Mouse (Mus musculus) heart, postnatal 0 days (tissue): Measurements from ENCODE around the gene Sez6l.

Experiments used
- CTCF ChIP-seq: IDR thresholded peaks from 2 replicates; pipeline ENCODE4 v1.5.1; 2016; ENCODE audit warnings: antibody characterized with exemption, control low read depth, low read depth
- EP300 ChIP-seq: IDR thresholded peaks from 2 replicates; pipeline ENCODE4 v1.6.1; 2016; ENCODE audit warnings: antibody characterized with exemption, low read depth

DNA sequence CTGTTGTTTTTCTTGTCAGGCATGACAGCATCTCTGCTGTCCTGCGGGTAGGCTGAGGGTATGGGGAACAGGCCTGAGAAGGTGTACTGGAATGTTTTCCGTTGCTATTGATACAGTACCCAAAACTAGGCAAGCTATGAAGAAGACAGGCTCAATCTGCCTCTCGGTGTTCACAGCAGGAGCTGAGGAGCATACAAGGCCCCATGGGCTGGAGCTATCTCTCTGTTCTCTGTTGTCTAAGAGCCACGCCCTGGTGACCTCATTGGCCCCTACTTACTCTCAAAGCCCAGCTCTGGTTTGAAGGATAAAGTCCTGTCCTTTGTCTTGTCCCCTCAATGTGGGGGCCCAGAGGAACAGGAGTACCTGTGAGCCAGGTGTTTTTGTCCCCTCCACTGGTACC is 53.7 kb downstream of the Sez6l start:
- TF ChIP-seq CTCF (no peak), EP300 (no peak)
